Mouse (Mus musculus) brown adipose tissue, adult 24 weeks (tissue): Measurements from ENCODE around the gene Gins3. TPM values are rescaled to one million over a fixed set of nuclear protein-coding genes. Genes with fewer than 3 reads are reported as not detected.
A peak's percentile ranks its signal among the peaks of the same experiment; 100 is the strongest.
"Not testable (repeated sequence)": the region's sequence is repeated elsewhere in the genome, so short reads cannot be mapped to it uniquely, and the experiment has no call there.

Experiments
- H3K27ac ChIP-seq: fragments of 200-500 bp; replicated peaks from 2 replicates; pipeline ENCODE4 v1.5.1; 2012; ENCODE audit warnings: low read depth, mild to moderate bottlenecking, low read length
- H3K4me1 ChIP-seq: fragments of 200-500 bp; 2 replicates; pipeline ENCODE4 v1.6.1; 2012; ENCODE audit warnings: low read length, mixed read lengths; ENCODE audit not compliant: control insufficient read depth, insufficient read depth, insufficient read length
- H3K4me3 ChIP-seq: fragments of 200-500 bp; 2 replicates; pipeline ENCODE4 v1.5.1; 2012; ENCODE audit warnings: low read depth, mild to moderate bottlenecking, low read length, moderate library complexity; ENCODE audit not compliant: insufficient read depth
- polyA plus RNA-seq: library from polyadenylated mRNA; stranded (reverse); fragments of >200 nt; gene quantifications from 2 replicates; pipeline ENCODE4 v1.2.4, GENCODE M21; 2012; ENCODE audit not compliant: missing spikeins, insufficient read depth, insufficient read length

The Gins3 gene
- polyA plus RNA-seq, 1 experiment, result 2.0 TPM

DNA sequence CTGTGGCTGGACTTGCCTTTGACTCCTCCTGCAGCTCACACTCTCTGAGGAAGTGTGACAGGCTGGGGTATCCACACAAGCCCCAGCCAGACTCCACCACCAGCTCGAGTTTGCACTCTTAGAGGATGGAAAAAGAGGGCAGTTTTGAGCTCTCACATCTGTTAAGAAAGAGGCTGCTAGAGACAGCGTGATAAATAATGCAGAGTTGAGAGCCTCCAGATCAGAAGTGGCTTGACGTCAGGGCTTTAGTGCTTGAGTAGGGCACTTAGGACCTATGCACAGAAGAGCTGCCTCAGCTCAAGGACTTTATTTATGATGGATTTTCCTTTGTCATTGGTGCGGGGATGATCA is 30.3 kb downstream of the Gins3 start:
- no peaks in the 10 kb centered on the region for H3K4me1 ChIP-seq
- H3K4me3 ChIP-seq, result no peak overlapping the region

DNA sequence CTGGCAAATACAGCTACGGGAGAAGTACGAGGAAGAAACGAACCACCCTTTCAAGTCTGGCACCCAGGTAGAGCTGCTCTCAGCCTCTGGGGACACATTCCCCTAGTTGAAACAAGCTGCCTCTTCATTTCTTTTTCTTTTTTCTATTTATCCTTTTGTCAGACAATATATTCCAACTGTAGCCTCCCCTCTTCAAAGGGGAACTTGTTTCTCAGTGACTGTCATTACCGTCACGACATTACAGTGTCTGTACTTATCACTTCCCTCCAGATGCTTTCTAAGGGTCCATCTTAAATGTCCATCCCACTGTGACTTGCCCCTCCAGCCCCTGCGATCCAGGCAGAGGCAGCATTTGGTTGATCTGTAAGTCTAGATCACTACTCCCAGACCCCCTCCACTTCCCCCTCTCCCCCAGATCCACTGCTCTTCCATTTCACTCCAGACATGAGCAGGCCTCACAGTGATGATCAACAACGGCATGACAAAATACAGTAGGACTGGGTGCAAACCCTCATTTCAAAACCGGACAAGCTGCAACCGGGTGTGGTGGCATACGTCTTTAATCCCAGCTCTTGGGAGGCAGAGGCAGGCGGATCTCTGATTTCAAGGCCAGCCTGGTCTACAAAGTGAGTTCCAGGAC is 32.7 kb downstream of the Gins3 start:
- H3K27ac ChIP-seq, H3K4me3 ChIP-seq, H3K4me1 ChIP-seq: not testable (repeated sequence)

More for the DNA sequence above, 30.3 kb downstream of the Gins3 start:
- H3K27ac ChIP-seq, result no peak overlapping the region

DNA sequence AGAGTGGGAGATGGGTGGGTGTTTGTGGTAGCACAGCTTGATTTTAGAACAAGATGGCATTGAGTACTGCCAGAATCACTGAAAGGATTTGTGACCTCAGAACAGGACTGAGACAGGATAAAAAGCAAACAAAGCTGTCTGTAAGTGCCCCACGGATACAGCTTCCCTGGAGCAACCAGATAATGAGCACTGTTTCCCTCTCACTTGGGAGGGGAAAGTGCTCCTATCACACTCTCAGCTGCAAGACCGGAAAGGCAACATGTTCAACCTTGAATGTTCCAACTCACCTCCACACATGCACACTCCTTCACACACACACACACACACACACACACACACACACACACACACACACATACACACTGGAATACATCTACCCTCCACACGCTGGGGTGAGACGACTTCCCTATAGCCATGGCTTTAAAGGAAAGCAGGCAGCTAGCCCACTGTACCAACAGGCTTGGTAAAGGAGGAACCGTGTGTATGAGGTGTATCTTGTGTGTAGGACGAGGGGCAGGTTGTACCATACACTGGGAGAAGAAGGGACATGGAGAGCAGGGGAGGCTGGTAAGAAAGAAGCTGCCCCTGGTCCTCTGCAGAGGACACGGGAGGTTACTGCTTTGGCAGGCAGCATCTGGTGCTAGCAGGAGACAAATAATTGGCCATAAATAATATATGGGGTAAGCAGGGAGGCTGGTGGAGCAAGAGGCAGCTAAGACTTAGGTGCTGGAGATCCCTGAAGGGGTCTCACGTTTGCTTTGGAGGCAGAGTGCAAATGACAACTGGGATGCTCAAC is 35.1 kb downstream of the Gins3 start:
- Histone ChIP-seq H3K27ac (no peak overlapping the region), H3K4me1 (no peaks in the 10 kb centered on the region), H3K4me3 (no peak overlapping the region)

DNA sequence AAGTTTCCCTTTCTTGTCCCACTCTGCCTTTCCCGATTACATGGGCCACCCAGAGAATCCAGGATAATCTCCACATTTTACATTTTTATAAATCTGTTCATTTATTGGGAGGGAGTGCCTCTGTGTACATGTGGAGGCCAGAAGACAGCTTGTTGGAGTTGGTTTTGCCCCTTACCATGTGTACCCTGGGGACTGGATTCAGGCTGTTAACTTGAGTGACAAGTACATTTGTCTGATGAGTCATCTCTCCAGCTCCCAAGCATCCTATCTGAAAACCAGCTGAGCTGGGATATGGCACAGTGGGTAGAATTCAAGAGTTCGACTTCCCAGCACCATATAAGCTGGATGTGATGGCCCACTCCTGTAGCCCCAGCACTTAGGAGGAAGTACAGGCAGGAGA is 36.7 kb downstream of the Gins3 start:
- H3K4me1 ChIP-seq, result no peaks in the 10 kb centered on the region
- no peak overlapping the region for H3K27ac ChIP-seq
- no peak overlapping the region for H3K4me3 ChIP-seq

DNA sequence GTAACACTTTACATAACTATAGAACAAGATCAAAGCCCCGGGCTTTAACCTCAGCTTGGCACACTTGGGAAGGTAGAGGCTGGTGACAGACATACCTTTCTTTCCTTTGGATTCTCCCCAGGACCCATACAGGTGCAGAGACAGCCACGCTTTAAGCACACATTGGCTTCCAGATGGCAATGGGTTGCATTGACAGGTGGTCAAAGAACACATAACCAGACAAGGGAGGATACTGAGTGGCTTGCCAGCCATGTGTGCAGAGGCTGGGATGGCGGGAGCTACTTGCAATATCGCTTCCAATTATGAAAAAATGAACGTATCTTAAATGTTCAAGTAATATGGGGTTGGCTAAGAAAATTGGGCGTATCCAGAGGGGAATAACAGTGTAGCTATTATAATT is 38.6 kb downstream of the Gins3 start:
- H3K4me3 ChIP-seq, result no peak overlapping the region
- no peak overlapping the region for H3K27ac ChIP-seq
- no peaks in the 10 kb centered on the region for H3K4me1 ChIP-seq

DNA sequence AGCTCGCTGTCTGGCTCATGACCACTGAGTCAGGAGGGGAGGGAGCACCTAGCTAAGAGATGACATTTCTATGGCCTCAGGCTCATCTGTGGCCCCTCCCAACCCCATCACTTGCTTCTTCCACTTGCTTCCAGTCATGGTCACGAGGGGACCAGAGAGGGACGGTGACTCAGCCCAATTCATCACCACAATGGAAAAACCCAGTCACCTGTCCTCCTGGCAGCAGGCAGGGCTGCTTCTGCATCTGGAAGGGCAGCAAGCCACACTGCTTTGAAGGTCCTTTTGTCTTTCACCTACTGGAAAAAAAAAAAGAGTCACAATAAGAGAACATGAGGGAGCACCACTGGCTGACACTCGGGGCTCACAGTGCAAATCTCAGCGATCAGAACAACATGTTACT is 39.6 kb downstream of the Gins3 start:
- Histone ChIP-seq H3K27ac (no peak overlapping the region), H3K4me1 (no peaks in the 10 kb centered on the region), H3K4me3 (no peak overlapping the region)

DNA sequence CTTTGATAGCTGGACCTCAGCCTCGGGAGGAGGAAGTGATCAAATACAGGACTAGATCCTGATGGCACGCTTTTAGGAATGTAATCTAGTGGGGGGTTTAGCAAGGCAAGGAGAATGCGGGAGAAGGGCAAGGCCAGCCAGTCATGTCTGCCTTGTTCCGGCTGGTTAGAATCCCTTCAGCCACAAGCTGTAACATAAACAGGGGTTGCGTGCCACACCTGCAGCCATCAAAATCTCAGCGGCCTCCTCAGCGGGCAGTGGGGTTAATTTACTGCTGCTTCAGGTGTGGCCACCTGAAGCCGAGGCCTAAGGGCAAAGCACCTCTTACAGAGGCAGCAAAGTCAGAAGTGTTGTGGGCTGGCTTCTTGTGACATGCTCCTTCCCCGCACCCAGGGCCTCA is 43.4 kb downstream of the Gins3 start, which contains the start of gene Ndrg4:
Gene Ndrg4 (plus strand): TSS at position 350 of the 400 bp plus-strand sequence.
- Histone ChIP-seq H3K4me3 (peak within 1 kb of the TSS; percentile 40; the same call in 1 of the 2 replicates), H3K27ac (no peak within 1 kb of the TSS), H3K4me1 (no peaks in the 10 kb centered on the region)

DNA sequence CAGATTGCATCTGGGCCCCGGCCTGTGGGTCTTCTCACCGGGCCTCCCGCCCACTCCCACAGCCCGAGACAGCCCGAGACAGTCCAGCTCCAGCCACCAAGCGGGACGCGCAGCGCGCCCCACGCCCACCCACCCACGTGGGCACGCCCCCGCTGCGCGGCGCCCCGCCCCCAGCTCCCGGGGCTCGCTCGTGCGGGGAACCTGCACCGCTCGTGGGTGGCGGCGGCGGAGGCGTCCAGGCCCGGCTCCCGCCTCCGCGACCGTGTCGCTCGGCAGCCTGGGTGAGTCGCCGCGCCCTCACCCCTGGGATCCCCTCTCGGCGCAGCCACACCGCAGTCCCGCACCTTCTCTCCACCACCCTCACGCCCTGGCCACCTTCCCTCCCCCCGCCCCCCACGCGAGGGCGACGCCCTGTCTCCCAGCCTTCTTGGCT is 44.4 kb downstream of the Gins3 start:
- Histone ChIP-seq H3K4me3 (peak overlapping the region; percentile 40; the same call in 1 of the 2 replicates), H3K27ac (no peak overlapping the region), H3K4me1 (no peaks in the 10 kb centered on the region)

DNA sequence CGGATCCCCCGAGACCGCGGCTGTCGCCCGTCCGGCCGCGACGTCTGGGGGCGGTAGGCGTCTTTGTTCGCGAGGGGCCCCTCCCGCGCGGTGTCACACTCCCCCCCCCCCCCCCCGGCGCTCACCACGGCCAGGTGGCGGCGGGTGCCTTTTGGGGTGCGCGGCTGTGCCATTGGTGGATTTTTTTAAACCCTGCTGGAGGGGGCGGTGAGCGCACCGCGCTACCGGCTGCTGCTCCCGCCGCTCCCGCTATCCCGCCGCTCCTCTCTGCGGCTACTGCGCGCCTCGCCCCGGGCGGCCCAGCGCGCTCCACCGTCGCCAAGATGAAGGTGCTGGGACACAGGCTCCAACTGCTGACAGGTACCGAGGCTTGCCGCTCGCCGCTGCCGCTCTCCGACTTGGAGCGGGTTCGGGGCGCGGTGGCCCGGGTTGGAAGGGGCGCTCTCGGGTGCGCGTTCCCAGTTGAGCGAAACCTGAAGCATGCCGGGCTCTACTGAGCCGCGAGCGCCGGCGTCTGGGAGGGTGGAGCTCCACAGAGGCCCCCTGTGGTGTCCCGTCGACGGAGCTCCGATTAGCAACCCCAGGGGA is 44.9 kb downstream of the Gins3 start:
- H3K4me1 ChIP-seq, result no peaks in the 10 kb centered on the region
- H3K27ac ChIP-seq, result no peak overlapping the region
- peak overlapping the region; percentile 40 for H3K4me3 ChIP-seq

DNA sequence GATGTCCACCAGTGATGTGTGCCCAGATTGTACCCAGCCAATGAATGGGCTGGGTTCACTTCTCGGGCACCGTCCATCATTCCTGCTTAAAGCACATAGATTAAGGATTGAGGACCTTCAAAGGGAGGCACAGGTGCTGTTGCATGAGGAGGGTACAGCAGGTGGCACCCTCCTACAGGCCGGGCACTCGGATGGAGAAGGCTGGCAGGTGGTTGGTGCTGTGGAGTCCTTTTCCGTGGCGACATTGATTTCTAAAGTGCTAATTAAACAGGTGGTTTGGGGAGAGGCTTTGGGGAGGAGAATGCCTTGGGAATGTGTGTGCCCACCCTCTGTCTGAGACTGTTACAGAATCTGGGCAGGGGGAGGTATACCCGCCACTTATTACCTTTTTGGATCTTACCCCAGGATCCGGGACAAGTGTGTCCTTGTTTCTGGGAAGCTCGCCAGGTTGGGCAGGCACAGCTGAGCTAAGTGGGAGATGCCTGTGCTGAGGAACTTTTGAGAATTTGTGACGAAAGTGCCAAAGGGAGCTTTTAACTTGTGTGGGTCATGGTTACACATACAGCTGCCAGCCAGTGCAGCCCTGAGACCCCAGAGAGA is 54.9 kb downstream of the Gins3 start:
- Histone ChIP-seq H3K4me3 (no peak overlapping the region), H3K4me1 (no peaks in the 10 kb centered on the region), H3K27ac (no peak overlapping the region)

DNA sequence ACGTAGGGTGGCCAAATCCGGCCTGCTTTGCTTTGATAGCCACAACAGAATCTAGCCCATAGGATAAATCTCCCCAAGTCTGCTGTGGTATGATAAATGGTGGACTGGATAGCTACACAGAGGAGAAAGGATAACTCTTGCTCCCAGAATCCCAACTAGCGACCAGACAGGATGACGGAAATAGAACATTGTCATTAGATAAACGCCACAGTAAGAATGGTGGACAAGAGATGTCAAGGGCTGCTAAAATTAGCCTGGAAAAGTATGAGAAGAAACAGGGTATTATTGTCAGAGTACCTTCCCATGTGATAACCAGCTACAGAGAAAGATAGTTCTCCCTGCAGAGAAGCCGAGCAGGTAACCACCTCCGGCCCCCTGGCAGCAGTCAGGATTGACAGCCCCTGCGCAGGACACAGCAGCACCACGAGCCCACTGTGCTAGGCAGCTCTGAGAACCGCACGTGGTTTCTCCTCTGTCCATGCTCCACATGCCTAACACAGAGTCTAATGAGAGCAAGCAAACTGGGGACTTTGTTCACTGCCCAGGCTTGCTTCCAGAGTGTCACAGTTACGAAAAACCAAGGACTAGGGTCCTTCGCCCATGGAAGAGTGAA is 57.8 kb downstream of the Gins3 start:
- Histone ChIP-seq H3K4me1 (no peaks in the 10 kb centered on the region), H3K4me3 (no peak overlapping the region), H3K27ac (no peak overlapping the region)

DNA sequence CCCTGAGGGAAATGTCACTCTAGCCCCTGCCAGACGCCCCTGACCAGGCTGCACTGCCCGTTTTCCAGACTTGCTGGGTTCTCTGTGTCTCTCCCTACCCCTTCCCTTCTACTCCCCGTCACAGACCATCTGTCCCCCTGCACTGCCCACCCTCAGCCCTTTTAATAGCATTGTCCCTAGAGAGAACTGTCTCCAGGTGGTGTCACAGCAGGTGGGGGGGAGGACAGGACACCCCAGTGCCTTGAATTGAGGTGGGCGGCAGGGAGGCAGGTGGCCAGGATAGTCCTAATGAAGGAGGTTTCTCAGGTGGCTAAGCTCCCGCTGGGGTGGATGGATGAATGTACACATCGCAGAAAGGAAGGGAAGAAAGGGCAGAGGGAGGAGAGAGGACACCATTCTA is 61.4 kb downstream of the Gins3 start:
- no peak overlapping the region for H3K27ac ChIP-seq
- H3K4me1 ChIP-seq, result no peaks in the 10 kb centered on the region
- no peak overlapping the region for H3K4me3 ChIP-seq
